Mouse (Mus musculus) midbrain, embryonic 14.5 days (tissue): ENCODE data around the gene Doc2a. TPM values are rescaled to one million over a fixed set of nuclear protein-coding genes. Genes with fewer than 3 reads are reported as not detected.

Source experiments
- ATAC-seq: fragments of 200-750 bp; cut with Nextera tagmentation; 2 replicates; pipeline ENCODE4 v1.8.0; 2017; ENCODE audit warnings: moderate number of reproducible peaks, moderate library complexity; ENCODE audit not compliant: low FRiP score, low TSS enrichment
- DNase-seq: peaks from one replicate; pipeline ENCODE4 v3.0.0-alpha.2; 2015
- H3K27ac ChIP-seq: fragments of 300-500 bp; sonication (generic); replicated peaks from 2 replicates; pipeline ENCODE4 v1.5.1; 2014; ENCODE audit warnings: mild to moderate bottlenecking, low read depth, low read length, moderate library complexity
- H3K27me3 ChIP-seq: fragments of 300-500 bp; sonication (generic); 2 replicates; pipeline ENCODE4 v1.6.1; 2014; ENCODE audit warnings: low read length, control low read depth, mixed read lengths; ENCODE audit not compliant: control insufficient read depth, insufficient read depth
- H3K36me3 ChIP-seq: fragments of 300-500 bp; sonication (generic); 2 replicates; pipeline ENCODE4 v1.6.1; 2014; ENCODE audit warnings: low read length, control low read depth; ENCODE audit not compliant: control insufficient read depth, insufficient read depth
- H3K4me1 ChIP-seq: fragments of 300-500 bp; sonication (generic); 2 replicates; pipeline ENCODE4 v1.6.1; 2014; ENCODE audit warnings: mild to moderate bottlenecking, antibody characterized with exemption, low read length, control low read depth; ENCODE audit not compliant: control insufficient read depth, insufficient read depth
- H3K4me2 ChIP-seq: fragments of 300-500 bp; sonication (generic); 2 replicates; pipeline ENCODE4 v1.6.1; 2014; ENCODE audit warnings: mild to moderate bottlenecking, low read length, moderate library complexity
- H3K4me3 ChIP-seq: fragments of 300-500 bp; sonication (generic); replicated peaks from 2 replicates; pipeline ENCODE4 v1.5.1; 2014; ENCODE audit warnings: low read depth, low read length
- H3K9ac ChIP-seq: fragments of 300-500 bp; sonication (generic); replicated peaks from 2 replicates; pipeline ENCODE4 v1.6.1; 2014; ENCODE audit warnings: mild to moderate bottlenecking, low read length, moderate library complexity
- H3K9me3 ChIP-seq: fragments of 300-500 bp; sonication (generic); 2 replicates; pipeline ENCODE4 v1.6.1; 2016; ENCODE audit warnings: low read length, control low read depth, mixed read lengths; ENCODE audit not compliant: control insufficient read depth
- WGBS: fragments of 180-500 bp; shearing (Covaris S2); extraction: QIAGEN DNeasy Blood & Tissue Kit; methylation state at CpG from one replicate; pipeline ENCODE4 v1.1.7; 2014; 5-methylcytosine and 5-hydroxymethylcytosine counted together
- polyA plus RNA-seq: library from polyadenylated mRNA; unstranded; fragments of >200 nt; fragmentation: Nextera tagmentation; extraction: Ambion mirVana; gene quantifications from 2 replicates; pipeline ENCODE4 v1.2.1, GENCODE M21; 2014

Doc2a gene
- polyA plus RNA-seq, 1 experiment from 2014 or later = 9.7 TPM

DNA sequence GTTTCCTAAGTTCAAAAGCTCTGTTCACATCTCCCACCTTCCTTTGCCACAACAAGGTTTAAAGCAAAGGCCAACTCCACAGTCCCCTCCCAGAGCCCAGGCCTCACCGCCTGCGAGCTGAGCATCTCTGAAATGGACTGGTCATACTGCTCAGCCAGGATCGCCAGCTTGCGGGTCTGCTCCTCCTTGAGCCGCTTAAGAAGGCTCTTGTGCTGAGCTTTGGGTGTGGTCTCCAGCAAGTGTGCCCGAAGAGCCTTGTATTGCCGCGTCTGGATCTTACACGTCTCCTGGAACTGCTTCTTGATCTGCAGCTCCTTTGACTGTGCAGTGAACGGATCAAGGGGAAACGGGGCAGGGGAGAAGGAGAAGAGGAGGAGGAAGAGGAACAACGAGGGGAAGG is 20.8 kb downstream of the Doc2a start:
- peaks cover 9% of the 10 kb centered on the region for H3K4me1 ChIP-seq
- no peak for ATAC-seq
- no peak overlapping the region for H3K4me3 ChIP-seq
- H3K9me3 ChIP-seq = no peaks in the 10 kb centered on the region
- WGBS = 90% methylated on average over 12 of the region's 12 CpGs
- H3K9ac ChIP-seq = no peak overlapping the region
- DNase-seq = no peak
- H3K27ac ChIP-seq = no peak overlapping the region
- H3K4me2 ChIP-seq = no peak overlapping the region
- H3K27me3 ChIP-seq = no peaks in the 10 kb centered on the region
- peaks cover 93% of the 10 kb centered on the region for H3K36me3 ChIP-seq

DNA sequence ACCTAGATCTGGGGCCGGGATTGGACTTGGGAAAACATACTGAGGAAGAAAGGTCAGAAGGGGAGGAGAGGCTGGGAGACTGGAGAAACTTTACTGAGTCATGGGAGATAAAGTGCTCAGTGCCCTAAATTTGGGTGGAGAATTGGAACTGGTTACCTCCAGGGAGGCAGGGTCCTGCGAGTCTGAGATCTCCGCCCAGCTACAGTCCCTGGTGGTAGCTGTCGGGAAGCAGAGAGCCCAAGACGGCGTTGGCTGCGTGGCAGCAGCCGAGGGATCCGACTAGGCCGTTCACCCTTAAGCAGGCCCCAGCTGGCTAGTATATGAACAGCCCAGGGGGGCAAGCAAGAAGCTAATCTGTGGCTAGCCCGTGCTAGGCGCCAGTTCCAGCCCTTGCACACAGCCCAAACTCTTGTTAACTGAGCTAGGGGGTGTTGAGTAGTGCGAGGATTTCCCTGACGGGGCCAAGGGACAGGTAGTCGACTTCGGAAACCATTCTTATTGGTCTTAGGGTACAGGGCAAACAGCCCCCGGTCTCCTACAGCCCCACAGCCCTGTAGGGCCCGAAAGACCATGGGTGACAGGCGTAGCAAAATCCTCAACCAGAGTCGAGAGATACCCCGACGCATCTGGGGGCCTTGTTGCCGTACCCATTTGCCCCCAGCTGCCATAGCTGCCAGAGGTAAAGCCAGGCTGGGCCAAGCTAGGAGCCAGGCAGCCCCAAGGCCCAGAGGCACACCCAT is 22.7 kb downstream of the Doc2a start:
- H3K4me2 ChIP-seq = no peak overlapping the region
- H3K4me3 ChIP-seq = no peak overlapping the region
- DNase-seq (no peak), ATAC-seq (no peak)
- no peak overlapping the region for H3K9ac ChIP-seq
- no peaks in the 10 kb centered on the region for H3K27me3 ChIP-seq
- no peak overlapping the region for H3K27ac ChIP-seq
- no peaks in the 10 kb centered on the region for H3K4me1 ChIP-seq
- 91% methylated on average over 23 of the region's 23 CpGs for WGBS
- H3K36me3 ChIP-seq = peaks cover 99% of the 10 kb centered on the region
- no peaks in the 10 kb centered on the region for H3K9me3 ChIP-seq

DNA sequence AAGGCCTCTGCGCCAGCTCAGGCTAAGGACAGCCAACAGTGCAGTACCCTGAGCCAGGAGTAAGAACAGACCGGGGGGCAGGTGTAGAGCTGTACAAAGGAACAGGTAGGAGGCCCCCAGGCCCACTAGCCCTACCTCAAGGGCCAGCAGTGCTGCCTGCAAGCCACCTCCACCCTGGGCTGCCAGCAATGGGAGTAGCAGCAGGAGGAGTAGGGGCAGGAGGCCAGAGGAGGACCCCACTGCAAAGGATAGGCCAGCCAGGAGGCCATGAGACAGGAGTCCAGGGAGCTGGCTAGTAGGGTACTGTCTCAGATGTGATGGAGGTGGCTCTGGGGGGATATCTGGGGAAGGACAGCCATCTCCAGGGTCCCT is 23.3 kb downstream of the Doc2a start:
- DNase-seq (no peak), ATAC-seq (no peak)
- no peak overlapping the region for H3K4me3 ChIP-seq
- H3K4me2 ChIP-seq = no peak overlapping the region
- H3K4me1 ChIP-seq = no peaks in the 10 kb centered on the region
- peaks cover 100% of the 10 kb centered on the region for H3K36me3 ChIP-seq
- no peaks in the 10 kb centered on the region for H3K27me3 ChIP-seq
- WGBS = 100% methylated on average over 2 of the region's 2 CpGs
- H3K9ac ChIP-seq = no peak overlapping the region
- H3K9me3 ChIP-seq = no peaks in the 10 kb centered on the region
- no peak overlapping the region for H3K27ac ChIP-seq

DNA sequence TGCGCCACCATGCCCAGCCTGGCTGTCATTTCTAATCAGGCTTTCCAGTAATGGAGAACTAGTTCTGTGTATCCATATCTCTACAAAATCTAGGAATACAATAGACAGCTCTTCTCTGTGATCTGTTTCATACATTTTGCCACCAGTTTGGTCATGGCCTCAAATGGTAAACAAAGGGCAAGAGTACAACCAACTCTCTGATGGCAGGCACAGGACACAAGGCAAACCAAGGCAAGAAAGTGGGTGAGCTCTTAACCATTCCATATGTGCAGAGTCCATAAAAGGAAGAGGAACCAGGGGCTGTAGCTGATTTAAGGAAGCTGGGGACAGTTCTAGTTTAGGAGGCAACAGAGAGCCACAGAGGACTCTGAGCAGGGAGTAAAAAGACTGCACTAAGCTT is 30.0 kb downstream of the Doc2a start:
- Histone ChIP-seq H3K4me1 (peaks cover 17% of the 10 kb centered on the region), H3K36me3 (peaks cover 86% of the 10 kb centered on the region), H3K4me2 (no peak overlapping the region), H3K9me3 (no peaks in the 10 kb centered on the region), H3K27me3 (no peaks in the 10 kb centered on the region), H3K9ac (no peak overlapping the region), H3K27ac (no peak overlapping the region), H3K4me3 (no peak overlapping the region)
- DNase-seq (no peak), ATAC-seq (no peak)
- WGBS = 100% methylated on average over 1 of the region's 1 CpGs

DNA sequence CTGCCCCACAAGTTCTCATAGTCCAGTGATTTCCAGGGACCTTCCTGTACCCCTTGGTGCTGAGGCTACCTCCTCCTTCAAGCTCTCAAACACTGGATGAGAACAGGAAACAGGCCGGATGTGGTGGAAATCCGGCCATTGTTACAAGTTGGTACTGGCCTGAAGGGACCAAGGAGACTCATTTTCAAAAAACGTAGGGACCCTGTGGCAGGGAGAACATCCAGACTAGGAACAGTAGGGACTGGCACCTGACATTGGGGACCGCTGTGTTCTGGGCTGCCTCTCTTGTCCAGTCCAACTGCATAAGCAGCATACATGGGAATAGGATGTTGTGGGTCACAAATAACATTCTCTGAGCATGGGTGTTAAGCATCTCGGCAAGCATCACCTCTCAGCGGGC is 33.8 kb downstream of the Doc2a start:
- peaks cover 48% of the 10 kb centered on the region for H3K36me3 ChIP-seq
- peak overlapping the region; percentile 99 for H3K4me2 ChIP-seq
- H3K9ac ChIP-seq = peak overlapping the region; percentile 39; the same call in 1 of the 2 replicates
- no peak overlapping the region for H3K27ac ChIP-seq
- DNase-seq (no peak), ATAC-seq (no peak)
- peaks cover 28% of the 10 kb centered on the region for H3K4me1 ChIP-seq
- H3K4me3 ChIP-seq = no peak overlapping the region
- H3K27me3 ChIP-seq = no peaks in the 10 kb centered on the region
- 83% methylated on average over 6 of the region's 6 CpGs for WGBS
- no peaks in the 10 kb centered on the region for H3K9me3 ChIP-seq

DNA sequence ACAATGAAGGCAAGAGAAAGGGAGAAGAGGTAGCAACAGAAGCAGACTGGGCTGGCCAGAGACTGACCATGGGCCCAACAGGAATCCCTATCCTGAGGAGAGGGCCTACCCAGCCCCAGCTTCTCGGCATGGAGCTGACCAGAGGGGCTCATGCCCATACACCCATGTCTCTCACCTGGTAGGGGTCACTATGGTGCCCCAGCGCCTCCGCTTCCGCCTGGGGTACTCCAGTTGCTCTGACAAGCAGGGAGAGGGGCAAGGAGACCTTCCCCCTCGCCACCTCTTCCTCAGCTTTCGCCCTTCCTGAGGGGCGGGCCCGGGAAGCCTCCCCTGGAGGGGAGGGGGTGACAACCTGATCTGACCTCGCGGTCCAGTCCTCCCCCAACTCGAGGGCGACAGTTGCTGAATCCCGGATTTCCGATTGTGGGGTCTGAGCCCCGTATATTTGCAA is 36.5 kb downstream of the Doc2a start:
- peak overlapping the region; percentile 99 for H3K4me2 ChIP-seq
- no peaks in the 10 kb centered on the region for H3K9me3 ChIP-seq
- ATAC-seq (no peak), DNase-seq (peak; percentile 28)
- peak overlapping the region; percentile 87 for H3K9ac ChIP-seq
- peaks cover 28% of the 10 kb centered on the region for H3K4me1 ChIP-seq
- H3K27me3 ChIP-seq = no peaks in the 10 kb centered on the region
- peaks cover 20% of the 10 kb centered on the region for H3K36me3 ChIP-seq
- peak overlapping the region; percentile 92 for H3K27ac ChIP-seq
- under 1% methylated on average over 15 of the region's 15 CpGs for WGBS
- H3K4me3 ChIP-seq = peak overlapping the region; percentile 69

DNA sequence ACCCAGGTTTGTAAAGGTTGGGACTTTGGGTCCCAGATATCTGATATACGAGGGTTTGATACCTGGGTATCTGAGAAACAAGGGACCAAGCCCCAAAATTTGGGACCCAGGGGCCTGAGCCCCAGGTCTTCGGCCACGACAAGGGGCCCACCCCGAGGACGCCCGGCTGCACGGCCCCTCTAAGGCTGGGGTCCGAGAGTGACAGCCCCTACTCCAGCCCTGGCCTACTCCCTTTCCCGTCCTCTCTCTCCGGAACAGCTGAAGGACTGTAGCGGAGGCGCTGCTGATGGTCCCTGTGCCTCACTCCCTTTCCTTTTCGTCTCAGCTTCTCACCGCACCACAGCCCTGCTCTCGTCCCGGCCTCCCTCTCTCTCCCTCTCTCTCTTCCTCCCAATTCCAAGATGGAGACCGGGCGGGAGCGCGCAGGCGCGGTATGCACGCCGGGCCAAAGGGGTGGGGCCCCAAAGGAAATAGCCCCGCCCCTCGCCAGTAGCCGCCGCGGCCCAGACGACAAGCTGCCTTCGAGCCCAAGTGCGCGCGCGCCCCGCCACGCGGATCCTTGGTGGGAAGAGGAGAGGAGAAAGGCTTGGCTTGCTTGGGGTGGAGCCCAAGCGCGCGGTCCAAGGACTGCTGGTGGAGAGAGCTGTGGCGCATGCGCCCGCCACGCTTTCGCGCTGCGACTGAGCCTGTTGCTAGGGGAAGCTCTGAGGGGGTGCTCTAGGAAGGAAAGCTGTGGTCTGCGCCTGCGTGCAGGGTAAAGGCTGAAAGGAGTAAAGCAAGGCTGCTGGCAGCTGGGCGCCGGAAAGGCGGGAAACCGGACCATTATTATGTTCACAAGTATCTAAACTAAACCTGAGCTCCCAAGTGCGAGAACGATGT is 37.3 kb downstream of the Doc2a start, which contains the start of gene Taok2:
Taok2 (minus strand) TSS at position 418 of the 879 bp plus-strand sequence.
- under 1% methylated on average over 56 of the region's 56 CpGs for WGBS
- Histone ChIP-seq H3K9ac (peak within 1 kb of the TSS; percentile 87), H3K4me1 (peaks cover 28% of the 10 kb centered on the region), H3K36me3 (peaks cover 13% of the 10 kb centered on the region), H3K4me3 (peak within 1 kb of the TSS; percentile 69), H3K27me3 (no peaks in the 10 kb centered on the region), H3K4me2 (peak within 1 kb of the TSS; percentile 99), H3K27ac (peak within 1 kb of the TSS; percentile 92), H3K9me3 (no peaks in the 10 kb centered on the region)
- peak; percentile 96 for ATAC-seq
- DNase-seq = peak; percentile 100

DNA sequence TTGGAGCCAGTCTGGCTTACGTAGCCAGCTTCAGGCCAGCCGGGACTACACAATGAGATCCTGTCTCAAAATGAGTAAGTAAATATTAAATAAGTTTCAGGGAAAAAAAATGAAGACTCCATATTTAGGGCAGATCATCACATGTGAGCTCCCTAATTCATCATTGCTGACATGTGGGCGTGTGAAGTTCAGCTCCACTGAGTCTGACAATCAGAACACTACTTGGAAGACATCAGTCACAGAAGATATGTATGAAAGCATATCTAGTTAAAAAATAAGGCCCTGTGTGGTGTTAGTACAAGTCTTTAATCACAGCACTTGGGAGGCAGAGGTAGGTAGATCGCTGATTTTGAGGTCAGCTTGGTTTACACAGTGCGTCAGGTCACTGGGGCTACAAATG is 40.1 kb downstream of the Doc2a start:
- ATAC-seq = no peak
- H3K27me3 ChIP-seq = no peaks in the 10 kb centered on the region
- H3K4me2 ChIP-seq = no peak overlapping the region
- no peak for DNase-seq
- 92% methylated on average over 5 of the region's 5 CpGs for WGBS
- peaks cover 14% of the 10 kb centered on the region for H3K36me3 ChIP-seq
- H3K4me3 ChIP-seq = no peak overlapping the region
- H3K27ac ChIP-seq = no peak overlapping the region
- H3K9me3 ChIP-seq = no peaks in the 10 kb centered on the region
- H3K4me1 ChIP-seq = peaks cover 11% of the 10 kb centered on the region
- no peak overlapping the region for H3K9ac ChIP-seq
